Mouse (Mus musculus): Measurements from ENCODE around the gene Cplx3. TPM values are rescaled to one million over a fixed set of nuclear protein-coding genes. Genes with fewer than 3 reads are reported as not detected.

The Cplx3 gene
- polyA plus RNA-seq, 1 experiment from 2014 or later = not detected

GRCm38 (mm10) chr9:57629118-57629874 lies 23.2 kb upstream of the Cplx3 start:
- ATAC-seq (peak; percentile 68), DNase-seq (peak; percentile 88)
- H3K4me2 ChIP-seq (ENCODE audit: low read depth, low read length) = no peak overlapping the region
- TF ChIP-seq CTCF (IDR thresholded peaks at IDR 0.05; ENCODE audit: low read depth) (peak; percentile 99), EP300 (IDR thresholded peaks at IDR 0.05; ENCODE audit: low read depth) (no peak)
- H3K4me1 ChIP-seq (ENCODE audit: insufficient read depth) = peaks cover 6% of the 10 kb centered on the region
- H3K27me3 ChIP-seq (ENCODE audit: insufficient read depth, low read length) = no peaks in the 10 kb centered on the region
- H3K4me3 ChIP-seq (ENCODE audit: low read depth, low read length) = no peak overlapping the region
- H3K9ac ChIP-seq (replicated peaks) = no peak overlapping the region
- H3K9me3 ChIP-seq (ENCODE audit: low read length) = no peaks in the 10 kb centered on the region
- H3K36me3 ChIP-seq (replicated peaks; ENCODE audit: insufficient read depth, low read length) = peaks cover 69% of the 10 kb centered on the region
- peak overlapping the region; percentile 11; the same call in 1 of the 2 replicates for H3K27ac ChIP-seq (ENCODE audit: low read depth)
- WGBS (ENCODE audit: insufficient replicate concordance) = 59% methylated on average over 14 of the region's 14 CpGs

- 83% methylated on average over 11 of the region's 12 CpGs for WGBS (ENCODE audit: insufficient replicate concordance)
- peaks cover 65% of the 10 kb centered on the region for H3K36me3 ChIP-seq (replicated peaks; ENCODE audit: insufficient read depth, low read length)
- H3K4me3 ChIP-seq (ENCODE audit: low read depth, low read length) = no peak overlapping the region
- H3K4me2 ChIP-seq (ENCODE audit: low read depth, low read length) = no peak overlapping the region
- H3K27me3 ChIP-seq (ENCODE audit: insufficient read depth, low read length) = no peaks in the 10 kb centered on the region
- TF ChIP-seq EP300 (IDR thresholded peaks at IDR 0.05; ENCODE audit: low read depth) (no peak), CTCF (IDR thresholded peaks at IDR 0.05; ENCODE audit: low read depth) (no peak)
- H3K27ac ChIP-seq (ENCODE audit: low read depth) = peak overlapping the region; percentile 11; the same call in 1 of the 2 replicates
- DNase-seq (no peak), ATAC-seq (no peak)
- H3K9ac ChIP-seq (replicated peaks) = no peak overlapping the region
- H3K4me1 ChIP-seq (ENCODE audit: insufficient read depth) = peaks cover under 1% of the 10 kb centered on the region
- H3K9me3 ChIP-seq (ENCODE audit: low read length) = no peaks in the 10 kb centered on the region
Observed at GRCm38 (mm10) chr9:57628717-57629116, 22.6 kb upstream of the Cplx3 start.

- no peak for ATAC-seq
- H3K9me3 ChIP-seq (ENCODE audit: low read length) = no peaks in the 10 kb centered on the region
- 86% methylated on average over 11 of the region's 11 CpGs for WGBS (ENCODE audit: insufficient replicate concordance)
- no peak overlapping the region for H3K9ac ChIP-seq (replicated peaks)
- H3K27me3 ChIP-seq (ENCODE audit: insufficient read depth, low read length) = no peaks in the 10 kb centered on the region
- TF ChIP-seq CTCF (IDR thresholded peaks at IDR 0.05; ENCODE audit: low read depth) (no peak), EP300 (IDR thresholded peaks at IDR 0.05; ENCODE audit: low read depth) (no peak)
- no peak overlapping the region for H3K4me3 ChIP-seq (ENCODE audit: low read depth, low read length)
- no peaks in the 10 kb centered on the region; the same call in 1 of the 2 replicates for H3K4me1 ChIP-seq (ENCODE audit: insufficient read depth)
- no peak overlapping the region for H3K27ac ChIP-seq (ENCODE audit: low read depth)
- H3K36me3 ChIP-seq (replicated peaks; ENCODE audit: insufficient read depth, low read length) = peaks cover 61% of the 10 kb centered on the region
- no peak overlapping the region for H3K4me2 ChIP-seq (ENCODE audit: low read depth, low read length)
- DNase-seq = no peak
Observed at GRCm38 (mm10) chr9:57627892-57628291, 21.8 kb upstream of the Cplx3 start.

GRCm38 (mm10) chr9:57627191-57627590 lies 21.1 kb upstream of the Cplx3 start:
- 83% methylated on average over 17 of the region's 17 CpGs for WGBS (ENCODE audit: insufficient replicate concordance)
- no peak for TF ChIP-seq CTCF (IDR thresholded peaks at IDR 0.05; ENCODE audit: low read depth)
- no peak for TF ChIP-seq EP300 (IDR thresholded peaks at IDR 0.05; ENCODE audit: low read depth)
- Histone ChIP-seq H3K4me3 (ENCODE audit: low read depth, low read length) (no peak overlapping the region), H3K4me2 (ENCODE audit: low read depth, low read length) (no peak overlapping the region), H3K4me1 (ENCODE audit: insufficient read depth) (no peaks in the 10 kb centered on the region), H3K9me3 (ENCODE audit: low read length) (no peaks in the 10 kb centered on the region), H3K27ac (ENCODE audit: low read depth) (no peak overlapping the region), H3K36me3 (replicated peaks; ENCODE audit: insufficient read depth, low read length) (peaks cover 61% of the 10 kb centered on the region), H3K9ac (replicated peaks) (no peak overlapping the region), H3K27me3 (ENCODE audit: insufficient read depth, low read length) (no peaks in the 10 kb centered on the region)
- ATAC-seq (no peak), DNase-seq (no peak)

GRCm38 (mm10) chr9:57625674-57626500 lies 19.8 kb upstream of the Cplx3 start:
- H3K4me1 ChIP-seq (ENCODE audit: insufficient read depth) = no peaks in the 10 kb centered on the region
- ATAC-seq = no peak
- H3K27me3 ChIP-seq (ENCODE audit: insufficient read depth, low read length) = no peaks in the 10 kb centered on the region
- no peaks in the 10 kb centered on the region for H3K9me3 ChIP-seq (ENCODE audit: low read length)
- H3K27ac ChIP-seq (ENCODE audit: low read depth) = no peak overlapping the region
- no peak for DNase-seq
- WGBS (ENCODE audit: insufficient replicate concordance) = 85% methylated on average over 15 of the region's 15 CpGs
- no peak overlapping the region for H3K4me3 ChIP-seq (ENCODE audit: low read depth, low read length)
- H3K4me2 ChIP-seq (ENCODE audit: low read depth, low read length) = no peak overlapping the region
- no peak overlapping the region for H3K9ac ChIP-seq (replicated peaks)
- peaks cover 48% of the 10 kb centered on the region for H3K36me3 ChIP-seq (replicated peaks; ENCODE audit: insufficient read depth, low read length)
- TF ChIP-seq EP300 (IDR thresholded peaks at IDR 0.05; ENCODE audit: low read depth) (no peak), CTCF (IDR thresholded peaks at IDR 0.05; ENCODE audit: low read depth) (no peak)

GRCm38 (mm10) chr9:57624295-57624694 lies 18.2 kb upstream of the Cplx3 start:
- Histone ChIP-seq H3K4me1 (ENCODE audit: insufficient read depth) (no peaks in the 10 kb centered on the region), H3K4me3 (ENCODE audit: low read depth, low read length) (no peak overlapping the region), H3K9me3 (ENCODE audit: low read length) (no peaks in the 10 kb centered on the region), H3K27ac (ENCODE audit: low read depth) (no peak overlapping the region), H3K9ac (replicated peaks) (no peak overlapping the region), H3K27me3 (ENCODE audit: insufficient read depth, low read length) (no peaks in the 10 kb centered on the region), H3K4me2 (ENCODE audit: low read depth, low read length) (no peak overlapping the region), H3K36me3 (replicated peaks; ENCODE audit: insufficient read depth, low read length) (peaks cover 33% of the 10 kb centered on the region)
- ATAC-seq = peak; percentile 22; the same call in 1 of the 2 replicates
- DNase-seq = no peak
- TF ChIP-seq CTCF (IDR thresholded peaks at IDR 0.05; ENCODE audit: low read depth) (no peak), EP300 (IDR thresholded peaks at IDR 0.05; ENCODE audit: low read depth) (no peak)
- 60% methylated on average over 7 of the region's 7 CpGs for WGBS (ENCODE audit: insufficient replicate concordance)
